Mouse (Mus musculus): ENCODE measurements around the gene Gm45808.
"Not testable (repeated sequence)": the region's sequence is repeated elsewhere in the genome, so short reads cannot be mapped to it uniquely, and the experiment has no call there.

The Gm45808 gene

DNA sequence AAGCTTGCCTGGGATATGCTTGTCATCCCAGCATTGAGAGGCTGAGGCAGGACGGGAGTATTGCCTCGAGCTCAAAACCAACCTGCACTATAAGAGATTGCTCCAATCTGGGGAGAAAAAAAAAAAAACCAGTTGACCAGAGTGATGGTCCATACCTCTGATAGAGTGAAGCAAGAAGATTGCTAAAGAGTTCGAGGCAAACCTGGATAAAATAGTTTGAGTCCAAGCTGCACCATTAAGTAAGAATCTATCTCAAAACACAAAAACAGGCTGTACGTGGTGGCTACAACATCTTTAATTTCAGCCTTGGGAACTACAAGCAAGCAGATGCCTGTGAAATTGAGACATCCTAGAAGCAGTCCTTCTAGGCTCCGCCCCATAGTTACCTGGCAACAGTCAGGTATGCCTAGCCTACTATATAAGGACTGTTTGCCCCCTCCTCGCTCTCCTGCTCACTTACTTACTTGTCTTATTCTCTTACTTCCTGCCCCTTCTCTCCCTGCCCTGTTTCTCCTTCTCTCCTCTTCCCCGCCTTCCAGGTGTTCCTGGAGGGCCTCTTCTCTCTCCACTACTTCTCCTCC is 19.4 kb downstream of the Gm45808 start:
- no peak for DNase-seq

DNA sequence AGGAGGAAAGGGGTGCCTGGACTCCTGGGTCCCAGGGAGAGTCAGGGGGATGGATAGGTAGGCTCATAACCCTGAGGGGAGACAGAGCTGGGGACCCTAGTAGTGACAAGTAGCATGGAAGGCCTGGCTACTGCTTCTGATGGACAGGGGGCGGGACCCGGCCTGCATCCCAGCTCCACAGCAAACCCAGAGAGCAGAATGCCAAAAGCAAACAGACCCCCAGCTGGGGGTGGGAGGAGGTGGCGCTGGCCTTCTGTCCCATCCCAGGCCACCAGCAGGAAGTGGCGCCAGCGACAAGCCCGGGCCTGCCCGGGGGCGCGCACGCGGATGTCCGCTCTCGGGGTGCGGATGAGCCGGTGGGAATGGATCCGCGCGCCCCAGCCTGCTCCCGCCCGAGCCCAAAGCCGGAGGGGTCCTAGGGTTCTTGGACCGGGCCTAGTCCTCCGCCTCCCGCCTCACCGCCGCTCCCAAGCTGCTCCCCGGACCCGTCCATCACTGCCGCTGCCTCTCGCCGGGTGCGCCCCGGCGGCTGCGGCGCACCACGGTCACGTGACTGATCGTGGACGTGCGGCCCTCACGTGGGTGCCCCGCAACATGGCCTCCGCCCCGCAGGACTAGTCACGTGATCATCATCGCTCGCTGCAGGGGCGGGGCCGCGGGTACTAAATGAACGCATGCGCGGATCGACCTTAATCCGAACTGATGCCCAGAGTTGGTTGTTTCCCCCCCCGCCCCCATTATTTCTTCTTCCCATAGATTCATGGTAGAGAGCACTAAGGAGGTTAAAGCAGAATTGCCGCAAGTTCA is 20.1 kb downstream of the Gm45808 start, which contains the start of gene Bax:
Gene Bax (minus strand): TSS at position 616 of the 807 bp plus-strand sequence.
- peak; percentile 98 for DNase-seq

DNA sequence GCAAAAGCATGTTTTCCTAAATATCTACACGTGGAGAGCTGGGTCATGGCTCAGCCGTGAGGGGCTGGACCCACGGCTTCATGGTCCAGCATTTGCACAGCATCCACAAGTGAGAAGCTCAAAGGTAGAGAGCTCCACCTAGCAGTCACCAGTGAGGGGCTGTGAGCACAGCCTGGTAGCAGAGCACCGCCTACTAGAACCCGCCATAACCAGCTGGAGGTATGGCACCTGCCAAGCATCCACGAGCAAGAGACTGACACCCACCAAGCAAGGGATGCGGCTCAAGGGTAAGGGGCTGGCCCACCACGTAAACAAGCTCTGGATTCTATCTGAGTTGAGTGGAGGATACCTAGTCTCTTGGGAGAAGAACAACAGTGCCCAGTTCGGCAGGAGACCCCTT is 21.1 kb downstream of the Gm45808 start:
- DNase-seq, result peak; percentile 36 to 78

DNA sequence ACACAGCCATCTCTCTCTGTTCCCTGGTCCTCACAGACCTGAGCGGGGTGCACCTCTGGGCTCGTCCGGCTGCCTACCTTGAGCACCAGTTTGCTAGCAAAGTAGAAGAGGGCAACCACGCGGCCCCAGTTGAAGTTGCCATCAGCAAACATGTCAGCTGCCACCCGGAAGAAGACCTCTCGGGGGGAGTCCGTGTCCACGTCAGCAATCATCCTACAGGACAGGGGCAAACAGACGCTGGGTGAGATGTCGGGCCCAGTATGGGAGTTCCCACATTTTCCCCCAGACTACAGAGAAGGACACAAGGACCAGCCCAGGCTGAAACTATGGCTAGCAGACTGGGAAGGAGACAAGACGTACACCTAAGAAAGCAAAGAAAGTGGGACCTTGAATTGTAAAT is 21.5 kb downstream of the Gm45808 start:
- no peak for DNase-seq

DNA sequence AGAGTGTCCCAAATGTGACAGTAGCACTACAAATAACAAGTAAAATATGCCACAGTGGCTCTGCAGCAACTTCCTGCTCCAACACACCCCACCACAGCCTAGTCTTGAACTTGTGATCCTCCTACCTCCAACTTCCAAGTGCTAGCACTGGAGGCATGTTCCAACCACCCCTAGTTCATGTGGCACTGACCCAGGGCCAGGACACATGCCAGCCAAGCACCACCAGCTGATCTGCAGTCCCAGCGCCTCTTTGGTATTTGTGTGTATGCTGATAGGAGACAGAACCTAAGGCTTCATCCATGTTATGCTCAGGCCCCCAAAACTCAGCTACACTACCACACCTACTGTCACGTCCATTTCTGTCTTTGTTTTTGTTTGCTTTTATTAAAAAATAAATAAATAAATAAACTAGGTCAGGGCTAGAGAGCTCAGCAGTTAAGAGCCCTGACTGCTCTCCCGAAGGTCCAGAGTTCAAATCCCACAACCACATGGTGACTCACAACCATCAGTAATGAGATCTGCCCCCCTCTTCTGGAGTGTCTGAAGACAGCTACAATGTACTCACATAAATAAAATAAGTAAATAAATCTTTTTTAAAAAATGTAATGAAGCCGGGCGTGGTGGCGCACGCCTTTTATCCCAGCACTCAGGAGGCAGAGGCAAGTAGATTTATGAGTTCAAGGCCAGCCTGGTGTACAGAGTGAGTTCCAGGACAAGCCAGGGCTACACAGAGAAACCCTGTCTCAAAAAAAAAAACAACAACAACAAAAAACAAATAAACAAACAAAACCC is 22.4 kb downstream of the Gm45808 start:
- DNase-seq, result no peak

DNA sequence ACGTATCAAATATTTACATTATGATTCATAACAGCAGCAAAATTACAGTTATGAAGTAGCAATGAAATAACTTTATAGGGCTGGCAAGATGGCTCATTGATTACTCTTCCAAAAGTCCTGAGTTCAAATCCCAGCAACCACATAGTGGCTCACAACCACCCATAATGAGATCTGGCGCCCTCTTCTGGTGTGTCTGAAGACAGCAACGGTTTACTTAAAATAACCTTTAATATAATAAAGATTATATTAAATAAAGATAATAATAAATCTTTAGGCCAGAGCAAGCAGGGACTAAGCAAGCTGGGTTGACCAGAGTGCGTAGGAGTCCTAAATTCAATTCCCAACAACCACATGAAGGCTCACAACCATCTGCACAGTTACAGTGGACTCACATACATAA is 23.7 kb downstream of the Gm45808 start:
- not testable (repeated sequence) for DNase-seq

DNA sequence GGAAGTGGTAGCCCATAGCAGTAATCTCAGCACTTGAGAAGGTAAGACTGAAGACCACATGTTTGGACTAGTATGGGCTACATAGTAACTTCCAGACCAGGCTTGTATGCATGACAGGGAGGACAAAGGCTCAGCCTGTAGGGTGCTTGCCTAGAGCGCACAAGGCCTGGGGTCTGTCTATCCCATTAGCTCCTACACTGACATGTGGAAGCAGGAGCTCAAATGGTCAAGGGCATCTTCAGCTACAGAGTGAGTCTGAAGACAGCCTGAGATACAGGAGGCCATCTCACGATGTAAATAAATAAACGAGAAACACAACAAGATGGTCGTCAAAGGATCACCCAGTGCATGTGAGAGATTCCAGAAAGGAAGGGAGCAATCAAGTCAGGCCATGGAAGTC is 24.3 kb downstream of the Gm45808 start:
- DNase-seq, result no peak

DNA sequence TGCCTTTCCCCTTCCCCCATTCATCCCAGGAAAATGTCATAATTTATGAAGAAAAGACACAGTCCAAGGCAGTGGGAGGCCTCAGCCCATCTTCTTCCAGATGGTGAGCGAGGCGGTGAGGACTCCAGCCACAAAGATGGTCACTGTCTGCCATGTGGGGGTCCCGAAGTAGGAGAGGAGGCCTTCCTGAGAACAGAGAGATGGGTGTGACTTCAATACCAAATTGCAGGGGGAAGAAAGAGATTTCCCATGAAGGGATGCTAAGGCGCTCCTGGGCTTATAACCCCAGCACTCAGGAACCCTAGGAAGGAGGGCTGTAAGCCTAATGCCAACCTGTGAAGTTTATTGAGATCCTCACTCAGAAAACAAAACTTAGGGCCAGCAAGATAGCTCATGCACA is 24.8 kb downstream of the Gm45808 start:
- no peak for DNase-seq

DNA sequence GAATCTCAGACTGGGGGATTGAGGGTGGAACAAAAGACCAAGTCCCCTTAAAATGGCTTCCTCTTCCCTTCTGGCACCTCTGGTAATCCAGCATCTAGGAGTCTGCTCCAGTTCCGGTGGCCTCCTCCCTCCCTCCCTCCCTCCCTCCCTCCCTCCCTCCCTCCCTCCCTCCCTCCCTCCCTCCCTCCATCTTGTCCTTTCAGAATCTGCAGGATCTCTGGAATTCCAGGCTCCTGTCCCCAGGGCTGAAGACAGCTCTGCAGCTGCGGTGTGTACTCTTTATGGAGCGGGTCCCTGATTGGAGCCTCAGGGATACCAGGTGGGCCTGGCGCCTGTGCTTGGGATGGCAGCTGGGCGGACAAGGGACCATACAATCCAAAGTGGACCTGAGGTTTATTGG is 25.3 kb downstream of the Gm45808 start:
- DNase-seq, result peak in 1 of 2 experiments; percentile 61

DNA sequence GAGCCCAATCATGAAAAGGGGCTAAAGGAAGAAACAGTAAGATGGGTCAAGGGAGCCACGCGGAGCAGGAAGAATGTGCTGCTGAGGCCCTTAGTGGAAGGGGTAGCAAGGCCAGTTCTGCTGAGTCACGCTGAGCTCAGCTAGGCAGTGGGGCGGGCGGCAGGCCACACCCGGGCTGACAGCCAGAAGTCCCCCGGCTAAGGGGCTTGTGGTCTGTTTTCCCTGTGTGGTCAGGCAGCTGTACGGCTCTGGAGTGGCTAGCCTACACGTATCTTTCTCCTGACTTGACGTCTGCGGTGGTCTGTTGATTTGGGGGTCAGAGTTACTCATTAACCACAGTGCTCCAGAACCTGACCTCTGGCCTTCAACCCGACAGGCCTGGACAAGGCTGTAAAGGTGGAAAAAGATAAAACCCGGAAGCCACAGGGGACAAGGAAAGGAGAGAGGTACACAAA is 25.7 kb downstream of the Gm45808 start:
- peak; percentile 78 to 89 for DNase-seq

DNA sequence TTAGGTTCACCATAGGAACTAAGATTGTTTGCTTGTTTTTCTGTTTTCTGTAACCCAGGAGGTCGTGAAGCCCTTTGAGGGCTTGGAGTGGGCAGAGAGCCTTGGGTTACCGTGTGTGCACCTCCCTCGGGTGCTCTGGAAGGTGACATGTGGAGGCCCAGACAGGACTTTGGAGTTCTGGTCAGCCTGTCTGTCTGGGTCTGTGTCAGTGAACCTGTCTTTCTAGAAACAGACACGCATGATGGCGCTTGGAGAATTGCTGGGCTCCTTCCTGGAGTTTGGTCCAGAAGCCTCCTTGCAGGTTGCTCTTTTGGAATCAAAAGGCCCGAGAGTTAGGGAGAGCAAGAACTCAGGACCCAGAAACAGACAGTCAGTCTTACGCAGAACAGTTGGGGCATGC is 26.2 kb downstream of the Gm45808 start:
- peak; percentile 67 to 89 for DNase-seq

DNA sequence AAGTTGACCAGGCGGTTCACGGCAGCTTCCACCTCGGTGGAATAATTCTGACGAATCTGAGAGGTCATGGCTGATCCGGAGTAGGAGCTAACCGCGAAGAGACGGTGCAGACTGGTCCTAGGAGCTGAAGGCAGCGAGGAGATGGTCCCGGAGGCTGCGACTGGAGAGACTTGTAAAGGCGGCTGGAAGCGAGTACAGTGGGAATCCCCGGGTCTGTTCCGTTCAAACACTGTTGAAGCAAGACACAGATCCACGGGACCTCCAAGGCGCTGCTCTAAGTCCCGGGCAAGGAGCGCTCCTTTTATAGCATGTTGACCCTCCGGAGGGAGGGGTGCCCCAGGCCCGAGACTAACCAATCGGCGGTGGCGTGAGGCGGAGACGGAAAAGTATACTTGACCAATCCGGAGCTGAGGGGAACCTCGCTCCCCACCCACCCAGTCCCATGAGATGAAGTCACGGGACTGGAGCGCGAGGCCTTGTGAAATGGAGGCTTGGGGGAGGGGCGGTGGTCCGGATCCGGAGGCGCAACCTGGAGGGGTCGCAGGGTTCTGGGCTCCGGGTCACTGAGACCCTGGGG is 27.0 kb downstream of the Gm45808 start, which contains the start of gene Ftl1:
Gene Ftl1 (minus strand): TSS at position 321 of the 577 bp plus-strand sequence.
- peak; percentile 98 to 99 for DNase-seq

DNA sequence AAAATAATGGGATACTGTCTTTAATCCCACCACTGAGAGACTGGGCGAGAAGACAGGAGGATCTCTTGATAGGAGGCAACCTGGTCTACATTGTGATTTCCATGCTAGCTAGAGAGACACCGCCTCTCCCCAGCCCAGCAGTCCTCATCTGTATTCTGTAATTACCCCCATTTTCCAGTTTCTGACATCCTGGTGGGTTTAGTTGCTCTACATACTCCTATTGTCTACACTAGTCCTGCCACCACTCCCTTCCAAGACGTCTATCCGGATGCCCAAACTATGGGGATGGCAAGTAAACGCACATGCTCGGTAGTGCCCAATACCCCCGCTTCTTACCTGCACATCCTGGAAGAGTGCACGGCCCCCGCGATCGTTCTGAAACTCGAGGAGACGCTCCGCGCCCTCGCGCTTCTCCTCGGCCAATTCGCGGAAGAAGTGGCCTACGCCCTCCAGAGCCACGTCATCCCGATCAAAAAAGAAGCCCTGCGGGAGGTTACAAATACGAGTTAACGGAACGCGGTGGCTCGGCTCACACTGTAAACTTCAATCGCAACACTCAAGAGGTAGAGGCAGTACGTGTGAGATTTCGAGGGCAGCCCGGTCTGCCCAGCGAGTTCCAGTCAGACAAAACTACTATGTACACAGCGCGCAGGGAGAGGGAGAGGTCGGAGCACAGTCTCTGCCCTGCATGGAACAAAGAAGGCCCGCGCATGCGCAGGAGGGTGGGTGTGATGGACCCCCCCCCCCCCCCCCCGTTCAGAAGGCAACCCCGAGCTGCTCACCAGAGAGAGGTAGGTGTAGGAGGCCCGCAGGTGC is 27.7 kb downstream of the Gm45808 start:
- peak; percentile 89 to 90 for DNase-seq

DNA sequence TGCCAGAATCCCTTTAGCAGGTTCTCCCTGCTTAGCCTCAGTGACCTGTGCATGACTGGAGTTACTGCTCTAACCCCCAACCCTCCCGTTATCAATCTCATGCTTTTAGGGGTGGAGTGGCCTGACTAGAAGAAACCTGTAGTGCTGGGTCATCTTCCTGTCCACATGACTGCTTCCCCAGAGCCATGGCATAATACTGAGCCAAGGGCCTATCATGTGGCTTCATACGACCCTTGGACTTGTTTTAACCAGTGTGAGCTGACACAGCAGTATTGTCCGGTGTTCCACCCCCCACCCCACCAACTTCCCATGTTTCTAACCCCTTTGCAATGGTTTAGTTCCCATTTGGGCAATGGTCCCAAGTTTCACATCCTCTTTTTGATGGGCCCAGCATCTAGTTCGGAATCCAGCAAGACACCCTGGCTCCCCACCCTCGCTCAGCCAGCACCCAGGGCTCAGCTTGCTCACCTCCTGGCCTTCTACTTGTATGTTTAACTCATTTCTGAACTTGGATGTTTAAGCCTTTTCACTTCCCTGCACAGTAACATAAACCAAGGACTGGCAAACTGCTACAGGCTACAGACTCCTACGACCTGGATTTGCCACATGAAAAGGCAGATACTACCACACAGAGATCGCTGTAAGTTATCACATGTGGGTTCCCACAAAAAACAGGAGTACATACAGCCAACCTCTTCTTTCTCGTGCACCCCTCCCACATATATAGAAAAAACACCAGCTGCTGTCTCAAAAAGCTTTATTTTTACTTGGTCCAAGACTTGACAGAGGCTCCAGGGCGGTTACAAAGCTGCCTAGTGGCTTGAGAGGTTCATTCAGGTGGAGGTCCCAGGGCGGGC is 29.2 kb downstream of the Gm45808 start:
- peak; percentile 74 to 88 for DNase-seq

DNA sequence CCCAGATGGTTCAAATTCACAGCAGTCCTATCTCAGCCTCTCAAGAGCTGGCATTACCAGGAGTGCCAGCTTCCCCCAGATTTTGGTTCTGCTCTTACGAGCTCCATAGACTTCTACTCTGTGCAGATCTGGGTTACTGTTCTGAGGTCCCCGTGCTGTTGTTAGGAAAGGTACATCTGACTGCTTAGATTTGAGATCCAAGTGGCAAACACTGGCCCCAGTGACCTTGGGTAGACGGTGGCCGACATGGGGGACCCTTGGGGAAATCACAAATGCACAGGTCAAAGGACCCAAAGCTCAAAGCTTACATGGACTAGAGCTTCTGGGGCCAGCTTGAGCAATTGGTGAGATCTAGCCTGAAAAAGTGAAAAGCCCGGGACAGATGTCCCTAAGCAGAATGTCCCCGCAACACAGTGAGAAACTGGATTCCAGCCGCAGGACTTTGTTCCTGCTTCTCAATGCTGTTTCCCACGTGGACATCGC is 29.8 kb downstream of the Gm45808 start:
- DNase-seq, result no peak

DNA sequence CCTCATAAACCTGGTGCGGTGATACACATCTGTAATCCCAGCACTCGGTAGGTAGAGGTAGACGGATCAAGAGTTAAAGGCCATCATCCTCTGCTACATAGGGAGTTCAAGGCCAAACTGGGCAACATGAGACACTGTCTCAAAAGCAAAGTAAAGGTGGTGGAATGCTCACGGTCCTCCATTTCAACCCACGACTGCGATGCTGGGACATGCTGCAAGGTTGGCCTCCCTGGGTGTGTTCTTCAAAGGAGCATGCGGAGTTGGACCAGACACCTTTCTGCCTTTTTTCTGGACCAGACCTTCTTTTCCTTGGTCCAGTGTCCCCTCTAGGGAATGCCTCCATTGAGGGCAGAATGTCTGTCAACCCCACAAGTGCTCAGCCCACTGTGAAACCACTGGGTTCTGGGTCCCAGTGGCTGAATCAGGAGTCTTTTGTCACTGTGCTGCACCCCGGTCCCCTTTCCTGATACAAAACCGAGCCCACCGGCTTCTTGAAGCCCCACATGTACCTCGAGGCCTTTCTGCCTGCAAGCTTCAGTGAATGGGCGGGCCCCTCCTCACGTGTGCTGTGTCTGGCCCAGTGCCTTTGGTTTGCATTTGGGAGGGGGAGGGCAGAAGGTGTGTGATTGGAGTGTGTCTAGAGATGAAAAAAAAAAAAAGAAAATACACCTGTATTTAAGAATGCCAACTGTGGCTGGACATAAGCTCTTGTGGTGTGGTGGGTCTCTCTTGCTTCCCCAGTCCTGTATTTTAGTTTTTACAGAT is 30.5 kb downstream of the Gm45808 start:
- DNase-seq, result peak in 1 of 2 experiments; percentile 62

DNA sequence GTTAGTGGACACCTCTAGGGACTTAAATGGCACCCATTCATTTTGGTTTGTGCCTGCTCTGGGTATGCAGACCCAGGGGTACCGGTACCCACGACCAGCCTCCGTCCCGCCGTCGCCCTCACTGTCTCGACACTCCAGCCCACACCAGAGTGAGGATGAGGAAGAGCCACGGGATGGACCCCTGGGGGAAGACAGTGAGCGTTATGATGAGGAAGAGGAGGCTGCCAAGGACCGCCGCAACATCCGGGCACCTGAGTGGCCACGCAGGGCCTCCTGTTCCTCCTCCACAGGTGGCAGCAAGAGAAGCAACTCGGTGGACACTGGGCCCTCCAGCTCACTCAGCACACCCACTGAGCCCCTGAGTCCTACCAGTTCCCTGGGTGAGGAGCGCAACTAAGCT is 31.6 kb downstream of the Gm45808 start:
- no peak for DNase-seq

DNA sequence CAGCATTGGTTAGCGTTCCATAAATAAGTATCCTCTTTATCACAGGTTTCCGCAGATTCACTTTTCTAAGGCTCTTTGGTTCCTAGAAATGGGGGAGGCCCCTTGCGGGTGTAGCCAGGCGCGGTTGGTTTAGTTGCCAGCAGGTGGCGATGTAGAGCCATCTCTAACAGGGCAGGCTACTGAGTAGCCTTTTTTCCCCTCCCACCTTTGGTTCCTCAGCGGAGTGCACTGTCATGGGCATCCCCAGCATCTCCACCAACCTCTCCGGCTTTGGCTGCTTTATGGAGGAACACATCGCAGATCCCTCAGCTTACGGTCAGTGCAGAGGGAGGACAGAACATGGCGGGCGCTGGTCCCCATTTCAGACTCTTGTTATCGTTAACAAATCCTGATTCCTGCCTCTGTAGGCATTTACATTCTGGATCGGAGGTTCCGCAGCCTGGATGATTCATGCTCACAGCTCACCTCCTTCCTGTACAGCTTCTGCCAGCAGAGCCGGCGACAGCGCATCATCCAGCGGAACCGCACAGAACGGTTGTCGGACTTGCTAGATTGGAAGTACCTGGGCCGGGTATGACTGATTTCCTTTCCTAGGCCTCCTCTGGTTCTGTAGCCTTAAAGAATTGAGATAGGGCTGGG is 35.1 kb downstream of the Gm45808 start:
- DNase-seq, result peak; percentile 84 to 90

DNA sequence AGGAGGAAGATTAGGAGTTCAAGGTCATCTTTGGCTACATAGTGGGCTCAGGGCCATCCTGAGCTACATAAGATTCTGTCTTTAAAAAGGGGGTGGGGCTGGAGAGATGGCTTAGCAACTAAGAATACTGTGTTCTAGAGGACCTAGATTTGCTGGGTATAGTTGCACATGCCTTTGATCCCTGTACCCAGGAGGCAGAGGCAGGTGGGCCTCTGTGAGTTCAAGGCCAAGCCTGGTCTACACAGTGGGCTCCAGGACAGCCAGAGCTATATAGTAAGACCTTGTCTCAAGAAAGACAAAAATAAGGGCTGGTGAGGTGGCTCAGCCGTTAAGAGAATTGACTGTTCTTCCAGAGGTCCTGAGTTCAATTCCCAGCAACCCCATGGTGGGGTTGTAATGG is 36.6 kb downstream of the Gm45808 start:
- no peak for DNase-seq

All from kidney, postnatal 25 days (tissue).